Mouse (Mus musculus): ENCODE results near the gene Crtc3.

DNA sequence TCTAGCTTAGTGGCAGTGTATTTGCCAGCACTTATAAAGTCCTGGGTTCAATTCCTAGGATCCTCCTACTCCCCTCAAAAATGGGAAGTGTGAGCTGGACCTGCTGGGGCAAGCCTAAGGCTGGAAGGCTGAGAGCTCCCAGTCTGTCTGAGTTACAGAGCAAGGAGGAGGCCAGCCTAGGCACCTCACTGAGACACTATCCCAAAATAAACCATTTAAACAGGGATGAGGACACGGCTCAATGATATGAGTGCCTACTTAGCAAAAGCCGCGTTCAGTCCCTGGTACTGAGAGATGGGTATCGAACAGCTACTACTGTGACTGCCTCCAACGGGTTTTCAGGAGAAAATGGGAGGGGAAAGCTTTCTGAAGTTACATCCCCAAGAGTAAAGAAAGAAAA, 33.8 kb downstream of the Crtc3 start:
- TF ChIP-seq CTCF (IDR thresholded peaks at IDR 0.05; ENCODE audit: extremely low read depth, insufficient read depth, low read length) (no peak), POLR2A (IDR thresholded peaks at IDR 0.05; ENCODE audit: extremely low read depth, insufficient read depth, low read length) (no peak)
